Mouse (Mus musculus) hindbrain, embryonic 11.5 days (tissue): ENCODE results near the gene 2010005H15Rik. TPM values are rescaled to one million over a fixed set of nuclear protein-coding genes. Genes with fewer than 3 reads are reported as not detected.
"Not testable (repeated sequence)": the region's sequence is repeated elsewhere in the genome, so short reads cannot be mapped to it uniquely, and the experiment has no call there.

Experiments used
- ATAC-seq: fragments of 200-750 bp; cut with Nextera tagmentation; 2 replicates; pipeline ENCODE4 v1.8.0; 2017; ENCODE audit warnings: mild to moderate bottlenecking, moderate TSS enrichment, moderate library complexity; ENCODE audit not compliant: low FRiP score
- DNase-seq: peaks from one replicate; pipeline ENCODE4 v3.0.0-alpha.2; 2015; ENCODE audit warnings: low spot score
- H3K27ac ChIP-seq: fragments of 300-500 bp; sonication (generic); 2 replicates; pipeline ENCODE4 v1.5.1; 2014; ENCODE audit warnings: mild to moderate bottlenecking, low read depth, low read length
- H3K27me3 ChIP-seq: fragments of 300-500 bp; sonication (generic); 2 replicates; pipeline ENCODE4 v1.6.1; 2014; ENCODE audit warnings: mild to moderate bottlenecking, low read length, moderate library complexity, mixed read lengths; ENCODE audit not compliant: control insufficient read depth, insufficient read depth
- H3K36me3 ChIP-seq: fragments of 300-500 bp; sonication (generic); 2 replicates; pipeline ENCODE4 v1.6.1; 2014; ENCODE audit warnings: mild to moderate bottlenecking, low read length, moderate library complexity, mixed read lengths; ENCODE audit not compliant: control insufficient read depth, insufficient read depth
- H3K4me1 ChIP-seq: fragments of 300-500 bp; sonication (generic); replicated peaks from 2 replicates; pipeline ENCODE4 v1.6.1; 2014; ENCODE audit warnings: low read length, mixed read lengths; ENCODE audit not compliant: control insufficient read depth, insufficient read depth
- H3K4me2 ChIP-seq: fragments of 300-500 bp; sonication (generic); replicated peaks from 2 replicates; pipeline ENCODE4 v1.6.1; 2014; ENCODE audit warnings: mild to moderate bottlenecking, low read depth, low read length
- H3K4me3 ChIP-seq: fragments of 300-500 bp; sonication (generic); 2 replicates; pipeline ENCODE4 v1.5.1; 2014; ENCODE audit warnings: low read depth, low read length
- H3K9ac ChIP-seq: fragments of 300-500 bp; sonication (generic); 2 replicates; pipeline ENCODE4 v1.6.1; 2014; ENCODE audit warnings: low read depth, low read length
- H3K9me3 ChIP-seq: fragments of 300-500 bp; sonication (generic); 2 replicates; pipeline ENCODE4 v1.6.1; 2016; ENCODE audit warnings: low read length; ENCODE audit not compliant: control insufficient read depth
- WGBS: fragments of 180-500 bp; shearing (Covaris S2); extraction: QIAGEN DNeasy Blood & Tissue Kit; methylation state at CpG from one replicate; pipeline ENCODE4 v1.1.7; 2014; 5-methylcytosine and 5-hydroxymethylcytosine counted together
- polyA plus RNA-seq: library from polyadenylated mRNA; unstranded; fragments of >200 nt; fragmentation: Nextera tagmentation; extraction: Ambion mirVana; gene quantifications from 2 replicates; pipeline ENCODE4 v1.2.1, GENCODE M21; 2014

Gene 2010005H15Rik
- polyA plus RNA-seq, 1 experiment from 2014 or later, result not detected

GRCm38 (mm10) chr16:36276796-36277195, 55.5 kb downstream of the 2010005H15Rik start, which contains the start of gene Stfa1:
Gene Stfa1, plus strand, starts transcription at chr16:36276951.
- DNase-seq, result not testable (repeated sequence)
- WGBS, result 93% methylated on average over 4 of the region's 4 CpGs

DNA sequence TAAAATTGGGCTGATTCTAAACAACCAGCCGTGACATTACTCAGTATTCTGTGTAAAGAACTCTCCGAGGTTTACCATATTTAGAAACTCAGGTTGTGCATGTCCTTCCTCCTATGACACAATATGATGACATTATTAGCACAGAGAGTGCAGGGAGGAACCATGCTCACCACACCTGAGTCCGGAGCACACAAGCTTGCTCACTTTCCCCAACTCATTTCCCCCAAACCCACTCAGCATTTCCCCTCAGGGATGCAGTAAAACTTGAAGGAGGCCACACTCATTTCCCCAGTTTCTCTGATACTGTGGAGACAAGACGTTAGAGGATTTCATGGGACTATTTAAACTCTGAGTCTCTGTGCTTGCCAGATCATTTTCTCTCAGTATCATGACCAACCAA, 67.9 kb downstream of the 2010005H15Rik start:
- no peaks in the 10 kb centered on the region for H3K9me3 ChIP-seq
- DNase-seq, result no peak
- WGBS, result 84% methylated on average over 4 of the region's 4 CpGs

More at GRCm38 (mm10) chr16:36276796-36277195, 55.5 kb downstream of the 2010005H15Rik start, which contains the start of gene Stfa1:
- not testable (repeated sequence) for H3K4me1 ChIP-seq, H3K27ac ChIP-seq, H3K4me3 ChIP-seq, H3K4me2 ChIP-seq, H3K9me3 ChIP-seq, H3K9ac ChIP-seq, ATAC-seq, H3K36me3 ChIP-seq, H3K27me3 ChIP-seq

More for the DNA sequence above, 67.9 kb downstream of the 2010005H15Rik start:
- no peak overlapping the region for H3K9ac ChIP-seq
- no peaks in the 10 kb centered on the region for H3K27me3 ChIP-seq
- no peaks in the 10 kb centered on the region for H3K36me3 ChIP-seq
- H3K4me3 ChIP-seq, result no peak overlapping the region
- H3K4me2 ChIP-seq, result no peak overlapping the region
- no peaks in the 10 kb centered on the region for H3K4me1 ChIP-seq
- ATAC-seq, result no peak
- H3K27ac ChIP-seq, result no peak overlapping the region

Other genes with a start within 250 kb of the 2010005H15Rik start
- 82.4 and 96.6 TPM in 2 replicates for gene Kpna1, start 242.7 kb upstream of the 2010005H15Rik start, polyA plus RNA-seq
- gene Wdr5b, start 180.3 kb upstream of the 2010005H15Rik start, polyA plus RNA-seq, result 12.2 and 14.2 TPM in 2 replicates
- 207 and 223 TPM in 2 replicates for gene Fam162a, start 149.9 kb upstream of the 2010005H15Rik start, polyA plus RNA-seq
- gene Ccdc58, start 149.8 kb upstream of the 2010005H15Rik start, polyA plus RNA-seq, result 71.6 and 78.4 TPM in 2 replicates
- gene Csta1, start 90.2 kb upstream of the 2010005H15Rik start, polyA plus RNA-seq, result 0.15 TPM in 1 of 2 replicates, not detected in the other
- not detected in 2 replicates for gene Stfa2l1, start 64.7 kb upstream of the 2010005H15Rik start, polyA plus RNA-seq
- 1.7 TPM in 1 of 2 replicates, not detected in the other for gene Gm5483, start 37.3 kb upstream of the 2010005H15Rik start, polyA plus RNA-seq
- not detected in 2 replicates for gene Gm5416, start 11.1 kb upstream of the 2010005H15Rik start, polyA plus RNA-seq
- gene Stfa1, start 55.5 kb downstream of the 2010005H15Rik start, polyA plus RNA-seq, result 1.8 and 2.3 TPM in 2 replicates
- not detected in 2 replicates for gene BC117090, start 112.9 kb downstream of the 2010005H15Rik start, polyA plus RNA-seq
- gene BC100530, start 146.3 kb downstream of the 2010005H15Rik start, polyA plus RNA-seq, result 1.0 and 1.2 TPM in 2 replicates
- not detected in 2 replicates for gene Stfa2, start 187.0 kb downstream of the 2010005H15Rik start, polyA plus RNA-seq
- not detected in 2 replicates for gene Stfa3, start 233.9 kb downstream of the 2010005H15Rik start, polyA plus RNA-seq